Mouse (Mus musculus): Measurements from ENCODE around the gene Gm3336. TPM values are rescaled to one million over a fixed set of nuclear protein-coding genes. Genes with fewer than 3 reads are reported as not detected.

Gm3336 gene
- polyA plus RNA-seq, 1 experiment from 2014 or later: 2.0 TPM

DNA sequence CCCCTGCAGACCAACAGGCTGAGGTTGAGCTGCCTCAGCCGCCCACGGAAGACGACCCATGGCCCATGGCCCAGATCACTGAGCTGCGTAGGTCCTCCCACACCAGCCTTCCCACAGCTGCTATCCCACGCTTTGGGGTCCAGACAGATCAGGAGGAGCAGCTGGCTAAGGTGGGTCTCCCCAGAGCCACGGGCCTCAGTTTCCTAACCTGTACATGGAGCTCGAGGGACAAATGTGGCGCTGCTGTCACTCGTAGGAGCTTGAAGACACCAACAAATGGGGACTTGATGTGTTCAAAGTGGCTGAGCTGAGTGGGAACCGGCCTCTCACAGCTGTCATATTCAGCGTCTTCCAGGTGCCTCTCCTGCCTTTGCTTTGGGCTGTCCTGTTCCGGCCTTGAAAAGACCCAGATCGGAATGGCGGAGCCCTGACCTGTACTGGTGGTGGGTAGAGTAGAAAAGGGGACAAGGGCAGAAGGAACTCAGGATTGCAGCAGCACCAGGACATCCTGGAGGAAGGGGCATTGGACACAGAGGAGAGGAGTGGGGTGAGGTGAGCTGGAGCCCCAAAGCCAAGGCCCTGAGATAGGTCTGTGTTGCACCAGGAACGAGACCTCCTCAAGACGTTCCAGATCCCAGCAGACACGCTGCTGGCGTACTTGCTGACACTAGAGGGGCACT is 29.0 kb downstream of the Gm3336 start:
- Histone ChIP-seq H3K9ac (ENCODE audit: low read length) (no peak overlapping the region), H3K36me3 (ENCODE audit: control insufficient read depth, insufficient read depth, low read length) (no peaks in the 10 kb centered on the region), H3K4me1 (ENCODE audit: control insufficient read depth, insufficient read depth, low read length) (peaks cover 10% of the 10 kb centered on the region), H3K9me3 (replicated peaks; ENCODE audit: control insufficient read depth, low read length) (no peaks in the 10 kb centered on the region), H3K27me3 (ENCODE audit: control insufficient read depth, insufficient read depth, low read length) (peaks cover 40% of the 10 kb centered on the region), H3K4me3 (replicated peaks; ENCODE audit: low read length) (no peak overlapping the region), H3K4me2 (ENCODE audit: low read depth, low read length) (no peak overlapping the region), H3K27ac (ENCODE audit: low read length) (no peak overlapping the region)
- ATAC-seq (ENCODE audit: insufficient read depth, low FRiP score): no peak
- WGBS: 82% methylated on average over 18 of the region's 18 CpGs

DNA sequence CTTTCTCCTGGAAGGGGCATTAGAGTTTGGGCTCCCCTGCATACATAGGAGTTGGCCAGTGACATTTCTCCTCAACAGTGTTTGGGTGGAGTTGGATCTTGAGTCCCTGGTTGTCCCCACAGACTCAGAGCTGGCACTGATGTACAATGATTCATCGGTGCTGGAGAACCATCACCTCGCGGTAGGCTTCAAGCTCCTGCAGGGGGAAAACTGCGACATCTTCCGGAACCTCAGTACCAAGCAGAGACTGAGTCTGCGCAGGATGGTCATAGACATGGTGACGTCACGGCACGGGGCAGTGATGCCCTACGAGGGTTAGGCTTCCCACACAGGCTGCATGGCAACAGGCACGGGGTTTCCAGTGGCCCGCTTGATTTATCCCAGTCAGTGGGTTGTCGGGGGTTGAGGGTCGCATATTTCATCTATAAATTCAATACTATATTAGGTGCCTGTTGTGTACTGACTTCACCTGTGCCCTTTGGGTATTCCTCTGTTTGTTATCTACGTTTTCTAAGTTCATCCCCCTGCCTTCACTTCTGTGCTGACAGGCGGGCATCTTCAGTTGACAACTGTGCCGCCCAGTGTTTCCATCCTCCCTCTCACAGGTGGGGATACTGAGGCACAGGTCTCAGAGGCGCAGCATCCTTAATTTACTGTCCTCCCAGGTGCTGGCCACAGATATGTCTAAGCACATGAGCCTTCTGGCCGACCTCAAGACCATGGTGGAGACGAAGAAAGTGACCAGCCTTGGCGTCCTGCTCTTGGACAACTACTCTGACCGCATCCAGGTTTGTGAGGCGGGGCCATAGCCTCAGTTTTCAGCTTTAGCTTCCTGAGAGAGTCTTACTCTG is 30.1 kb downstream of the Gm3336 start:
- Histone ChIP-seq H3K27ac (ENCODE audit: low read length) (no peak overlapping the region), H3K4me1 (ENCODE audit: control insufficient read depth, insufficient read depth, low read length) (peaks cover 19% of the 10 kb centered on the region), H3K27me3 (ENCODE audit: control insufficient read depth, insufficient read depth, low read length) (peaks cover 29% of the 10 kb centered on the region), H3K9ac (ENCODE audit: low read length) (no peak overlapping the region), H3K9me3 (replicated peaks; ENCODE audit: control insufficient read depth, low read length) (no peaks in the 10 kb centered on the region), H3K4me2 (ENCODE audit: low read depth, low read length) (no peak overlapping the region), H3K36me3 (ENCODE audit: control insufficient read depth, insufficient read depth, low read length) (no peaks in the 10 kb centered on the region), H3K4me3 (replicated peaks; ENCODE audit: low read length) (no peak overlapping the region)
- WGBS: 84% methylated on average over 23 of the region's 23 CpGs
- no peak for ATAC-seq (ENCODE audit: insufficient read depth, low FRiP score)

DNA sequence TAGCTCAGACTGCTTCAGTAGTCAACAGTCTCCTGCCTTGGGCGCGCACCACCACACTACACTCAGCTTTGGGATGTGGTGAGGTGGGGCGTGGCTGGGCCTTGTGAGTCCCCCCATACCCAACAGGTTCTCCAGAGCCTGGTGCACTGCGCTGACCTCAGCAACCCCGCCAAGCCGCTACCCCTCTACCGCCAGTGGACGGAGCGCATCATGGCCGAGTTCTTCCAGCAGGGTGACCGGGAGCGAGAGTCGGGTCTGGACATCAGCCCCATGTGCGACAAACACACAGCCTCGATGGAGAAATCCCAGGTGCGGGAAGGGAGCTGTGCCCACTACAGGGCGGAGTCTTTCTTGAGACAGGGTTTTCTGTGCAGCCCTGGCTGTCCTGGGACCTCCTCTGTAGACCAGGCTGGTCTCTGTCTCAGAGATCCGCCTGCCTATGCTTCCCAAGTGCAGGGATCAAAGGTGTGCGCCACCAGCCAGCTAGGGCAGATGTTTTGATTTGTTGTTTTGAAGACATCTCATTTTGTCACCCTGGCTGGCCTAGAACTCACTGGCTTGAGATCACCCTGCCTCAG is 30.8 kb downstream of the Gm3336 start:
- no peaks in the 10 kb centered on the region for H3K9me3 ChIP-seq (replicated peaks; ENCODE audit: control insufficient read depth, low read length)
- no peak for ATAC-seq (ENCODE audit: insufficient read depth, low FRiP score)
- no peak overlapping the region for H3K4me2 ChIP-seq (ENCODE audit: low read depth, low read length)
- H3K27me3 ChIP-seq (ENCODE audit: control insufficient read depth, insufficient read depth, low read length): peaks cover 22% of the 10 kb centered on the region
- no peak overlapping the region for H3K9ac ChIP-seq (ENCODE audit: low read length)
- peaks cover 16% of the 10 kb centered on the region for H3K4me1 ChIP-seq (ENCODE audit: control insufficient read depth, insufficient read depth, low read length)
- no peak overlapping the region for H3K27ac ChIP-seq (ENCODE audit: low read length)
- WGBS: 75% methylated on average over 19 of the region's 19 CpGs
- no peaks in the 10 kb centered on the region for H3K36me3 ChIP-seq (ENCODE audit: control insufficient read depth, insufficient read depth, low read length)
- H3K4me3 ChIP-seq (replicated peaks; ENCODE audit: low read length): no peak overlapping the region

DNA sequence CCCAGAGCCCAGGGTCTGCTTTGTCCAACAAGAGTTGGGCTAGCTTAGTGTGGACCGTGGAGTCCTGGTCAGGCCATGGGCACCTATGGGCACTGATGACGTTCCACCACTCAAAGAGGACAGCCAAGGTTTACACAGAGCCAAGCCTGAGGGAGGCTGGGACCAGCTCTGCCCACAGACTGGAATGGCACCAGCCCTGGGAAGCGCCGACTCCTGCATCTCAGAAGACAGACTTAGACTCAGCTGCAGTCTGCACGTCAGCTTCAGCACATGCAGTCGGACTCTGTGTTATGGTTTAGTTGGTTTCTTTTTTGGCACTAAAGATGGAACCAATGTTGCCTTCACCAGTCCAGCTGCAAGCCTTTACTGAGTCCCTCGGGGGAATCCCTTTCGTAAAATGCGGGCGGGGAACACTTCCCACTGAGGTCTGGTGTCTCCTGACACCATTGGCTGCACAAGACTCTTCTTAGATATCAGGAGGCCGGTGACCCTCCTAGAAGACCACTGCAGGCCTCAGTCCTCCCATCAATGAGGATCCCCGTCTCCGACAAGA is 31.9 kb downstream of the Gm3336 start:
- Histone ChIP-seq H3K4me2 (ENCODE audit: low read depth, low read length) (no peak overlapping the region), H3K4me3 (replicated peaks; ENCODE audit: low read length) (no peak overlapping the region), H3K27ac (ENCODE audit: low read length) (no peak overlapping the region), H3K9ac (ENCODE audit: low read length) (no peak overlapping the region), H3K36me3 (ENCODE audit: control insufficient read depth, insufficient read depth, low read length) (no peaks in the 10 kb centered on the region), H3K9me3 (replicated peaks; ENCODE audit: control insufficient read depth, low read length) (no peaks in the 10 kb centered on the region), H3K27me3 (ENCODE audit: control insufficient read depth, insufficient read depth, low read length) (peaks cover 12% of the 10 kb centered on the region), H3K4me1 (ENCODE audit: control insufficient read depth, insufficient read depth, low read length) (peaks cover 18% of the 10 kb centered on the region)
- ATAC-seq (ENCODE audit: insufficient read depth, low FRiP score): no peak
- 84% methylated on average over 13 of the region's 13 CpGs for WGBS

DNA sequence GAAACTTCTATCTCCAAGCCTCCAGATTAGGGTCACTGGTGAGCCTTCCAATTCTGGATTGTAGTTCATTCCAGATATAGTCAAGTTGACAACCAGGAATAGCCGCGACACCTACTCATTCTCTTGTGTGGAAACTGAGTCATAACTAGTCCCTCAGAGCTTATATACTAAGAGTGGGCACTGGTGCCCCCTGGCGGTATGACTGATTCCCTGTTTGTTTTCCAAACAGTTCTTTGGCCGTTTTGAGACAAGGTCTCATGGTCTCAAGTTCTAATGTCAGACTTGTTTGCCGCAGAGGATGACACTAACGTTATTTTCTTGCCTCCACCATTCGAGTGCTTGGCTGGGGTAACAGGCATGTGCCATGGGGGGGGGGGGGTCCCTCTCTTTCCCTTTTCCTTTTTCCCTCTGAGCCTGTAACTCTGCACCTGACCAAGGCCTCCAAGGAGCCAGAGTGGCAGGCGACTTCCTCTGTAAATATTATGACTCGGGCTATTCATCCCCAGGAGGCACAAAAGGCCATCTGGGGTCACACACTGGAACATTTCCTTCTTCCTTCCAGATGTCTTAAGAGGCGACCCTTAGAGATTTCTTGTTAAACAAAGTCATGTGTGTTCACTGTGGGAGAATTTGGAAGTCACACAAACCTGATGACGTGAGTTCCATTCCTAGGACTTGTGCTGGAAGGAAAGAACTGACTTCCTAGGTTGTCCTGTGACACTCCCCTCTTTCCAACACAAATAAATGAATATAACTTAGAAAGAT is 33.8 kb downstream of the Gm3336 start:
- no peak overlapping the region for H3K9ac ChIP-seq (ENCODE audit: low read length)
- H3K4me3 ChIP-seq (replicated peaks; ENCODE audit: low read length): no peak overlapping the region
- H3K4me1 ChIP-seq (ENCODE audit: control insufficient read depth, insufficient read depth, low read length): peaks cover 23% of the 10 kb centered on the region
- no peak for ATAC-seq (ENCODE audit: insufficient read depth, low FRiP score)
- no peaks in the 10 kb centered on the region for H3K9me3 ChIP-seq (replicated peaks; ENCODE audit: control insufficient read depth, low read length)
- WGBS: 23% methylated on average over 11 of the region's 11 CpGs
- peak overlapping the region; percentile 89 for H3K27ac ChIP-seq (ENCODE audit: low read length)
- H3K4me2 ChIP-seq (ENCODE audit: low read depth, low read length): peak overlapping the region; percentile 40; the same call in 1 of the 2 replicates
- H3K27me3 ChIP-seq (ENCODE audit: control insufficient read depth, insufficient read depth, low read length): peaks cover 4% of the 10 kb centered on the region; the same call in 1 of the 2 replicates
- H3K36me3 ChIP-seq (ENCODE audit: control insufficient read depth, insufficient read depth, low read length): peaks cover 7% of the 10 kb centered on the region; the same call in 1 of the 2 replicates

DNA sequence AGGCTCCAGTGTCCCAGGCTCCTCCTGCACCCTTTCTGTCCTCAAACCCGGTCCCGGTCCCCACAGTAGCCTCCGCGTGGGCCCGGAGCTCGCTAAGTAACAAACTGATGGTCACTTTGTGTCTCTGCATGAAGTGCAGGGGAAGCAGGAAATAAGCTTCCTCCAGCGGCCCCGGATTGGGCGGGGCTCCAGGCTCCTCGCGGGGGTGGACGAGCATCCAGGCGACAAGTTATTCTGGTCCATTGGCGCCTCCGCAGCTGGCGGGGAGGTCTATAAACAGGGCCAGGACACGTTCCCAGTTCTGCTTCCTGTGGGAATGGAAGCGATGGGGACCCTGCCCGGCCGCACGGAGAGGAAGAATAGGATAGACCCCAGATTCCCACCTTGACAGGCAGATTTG is 34.8 kb downstream of the Gm3336 start:
- peak overlapping the region; percentile 40 for H3K4me2 ChIP-seq (ENCODE audit: low read depth, low read length)
- 16% methylated on average over 21 of the region's 21 CpGs for WGBS
- H3K27me3 ChIP-seq (ENCODE audit: control insufficient read depth, insufficient read depth, low read length): peaks cover 4% of the 10 kb centered on the region; the same call in 1 of the 2 replicates
- peak overlapping the region; percentile 59 for H3K9ac ChIP-seq (ENCODE audit: low read length)
- H3K4me1 ChIP-seq (ENCODE audit: control insufficient read depth, insufficient read depth, low read length): peaks cover 23% of the 10 kb centered on the region
- ATAC-seq (ENCODE audit: insufficient read depth, low FRiP score): no peak
- peaks cover 7% of the 10 kb centered on the region; the same call in 1 of the 2 replicates for H3K36me3 ChIP-seq (ENCODE audit: control insufficient read depth, insufficient read depth, low read length)
- no peaks in the 10 kb centered on the region for H3K9me3 ChIP-seq (replicated peaks; ENCODE audit: control insufficient read depth, low read length)
- H3K4me3 ChIP-seq (replicated peaks; ENCODE audit: low read length): peak overlapping the region; percentile 21; the same call in 1 of the 2 replicates
- H3K27ac ChIP-seq (ENCODE audit: low read length): peak overlapping the region; percentile 89

DNA sequence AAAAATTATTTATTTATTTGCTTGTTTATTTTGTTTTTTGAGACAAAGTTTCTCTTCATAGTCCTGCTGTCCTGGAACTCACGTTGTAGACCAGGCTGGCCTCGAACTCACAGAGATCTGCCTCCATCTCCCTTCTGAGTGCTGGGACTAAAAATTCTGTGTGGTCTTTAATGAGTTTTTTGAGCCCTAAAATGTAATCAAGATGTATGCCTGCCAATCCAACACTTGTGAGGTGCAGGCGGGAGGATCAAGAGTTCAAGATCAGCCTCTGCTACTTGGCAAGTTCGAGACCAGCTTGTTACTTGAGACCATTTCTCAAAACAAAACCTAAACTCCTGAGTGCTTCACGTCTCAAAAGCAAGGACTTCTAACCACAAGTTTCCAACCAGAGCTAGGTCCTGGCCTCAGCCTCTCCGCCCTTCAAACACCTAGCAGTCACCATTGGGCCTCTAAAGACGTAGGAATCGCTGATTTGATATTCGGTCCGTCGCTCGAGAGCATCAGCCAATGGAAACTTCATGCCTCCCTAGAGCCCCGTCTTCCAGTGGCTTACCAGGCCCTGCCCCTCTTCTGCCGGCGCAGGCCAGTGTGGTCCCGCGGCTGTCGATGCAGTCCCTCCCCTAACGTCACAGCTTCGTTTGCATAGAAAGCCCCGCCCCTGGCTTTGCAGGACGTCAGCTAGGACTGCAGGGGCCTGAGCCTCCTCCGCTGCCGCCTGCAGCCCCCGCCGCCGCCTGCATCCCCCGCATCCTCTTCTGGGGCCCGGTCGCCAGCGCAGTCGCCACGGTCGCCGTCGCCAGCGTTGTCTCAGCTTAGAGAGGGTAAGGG is 35.9 kb downstream of the Gm3336 start, which contains the start of gene Rab3a:
TSS of gene Rab3a (plus strand) at position 637 of the 828 bp plus-strand sequence.
- Histone ChIP-seq H3K27ac (ENCODE audit: low read length) (peak within 1 kb of the TSS; percentile 89), H3K9ac (ENCODE audit: low read length) (peak within 1 kb of the TSS; percentile 83), H3K9me3 (replicated peaks; ENCODE audit: control insufficient read depth, low read length) (no peaks in the 10 kb centered on the region), H3K4me1 (ENCODE audit: control insufficient read depth, insufficient read depth, low read length) (peaks cover 28% of the 10 kb centered on the region), H3K4me3 (replicated peaks; ENCODE audit: low read length) (peak within 1 kb of the TSS; percentile 71), H3K4me2 (ENCODE audit: low read depth, low read length) (peak within 1 kb of the TSS; percentile 98), H3K36me3 (ENCODE audit: control insufficient read depth, insufficient read depth, low read length) (peaks cover 7% of the 10 kb centered on the region; the same call in 1 of the 2 replicates), H3K27me3 (ENCODE audit: control insufficient read depth, insufficient read depth, low read length) (no peaks in the 10 kb centered on the region)
- 8% methylated on average over 37 of the region's 37 CpGs for WGBS
- ATAC-seq (ENCODE audit: insufficient read depth, low FRiP score): peak; percentile 97

Measured in stomach, embryonic 16.5 days (tissue).